Mouse (Mus musculus) midbrain, postnatal 0 days (tissue): ENCODE measurements around the gene Dnajb1. TPM values are rescaled to one million over a fixed set of nuclear protein-coding genes. Genes with fewer than 3 reads are reported as not detected.

Source experiments
- ATAC-seq: fragments of 200-750 bp; cut with Nextera tagmentation; 2 replicates; pipeline ENCODE4 v1.8.0; 2017; ENCODE audit warnings: moderate number of reproducible peaks, mild to moderate bottlenecking, moderate TSS enrichment, moderate library complexity; ENCODE audit not compliant: low FRiP score
- DNase-seq: peaks from one replicate; pipeline ENCODE4 v3.0.0-alpha.2; 2015; ENCODE audit warnings: low spot score
- H3K27ac ChIP-seq: fragments of 300-500 bp; sonication (generic); 2 replicates; pipeline ENCODE4 v1.5.1; 2014; ENCODE audit warnings: low read depth, mild to moderate bottlenecking, low read length, mixed read lengths
- H3K27me3 ChIP-seq: fragments of 300-500 bp; sonication (generic); 2 replicates; pipeline ENCODE4 v1.6.1; 2014; ENCODE audit warnings: low read length, control low read depth, mixed read lengths; ENCODE audit not compliant: insufficient read depth
- H3K36me3 ChIP-seq: fragments of 300-500 bp; sonication (generic); 2 replicates; pipeline ENCODE4 v1.6.1; 2014; ENCODE audit warnings: low read length, control low read depth, mixed read lengths; ENCODE audit not compliant: insufficient read depth
- H3K4me1 ChIP-seq: fragments of 300-500 bp; sonication (generic); 2 replicates; pipeline ENCODE4 v1.6.1; 2014; ENCODE audit warnings: mild to moderate bottlenecking, control low read depth, antibody characterized with exemption, low read length, mixed read lengths; ENCODE audit not compliant: insufficient read depth
- H3K4me2 ChIP-seq: fragments of 300-500 bp; sonication (generic); 2 replicates; pipeline ENCODE4 v1.6.1; 2014; ENCODE audit warnings: low read depth, mild to moderate bottlenecking, low read length, mixed read lengths; ENCODE audit not compliant: poor library complexity, severe bottlenecking
- H3K4me3 ChIP-seq: fragments of 300-500 bp; sonication (generic); 2 replicates; pipeline ENCODE4 v1.5.1; 2014; ENCODE audit warnings: low read depth, mild to moderate bottlenecking, low read length, moderate library complexity
- H3K9ac ChIP-seq: fragments of 300-500 bp; sonication (generic); replicated peaks from 2 replicates; pipeline ENCODE4 v1.6.1; 2014; ENCODE audit warnings: mild to moderate bottlenecking, low read length, moderate library complexity, mixed read lengths; ENCODE audit not compliant: poor library complexity, severe bottlenecking
- H3K9me3 ChIP-seq: fragments of 300-500 bp; sonication (generic); 2 replicates; pipeline ENCODE4 v1.6.1; 2016; ENCODE audit warnings: low read length, control low read depth
- CTCF ChIP-seq: IDR thresholded peaks from 2 replicates; pipeline ENCODE4 v1.5.1; 2016; ENCODE audit warnings: antibody characterized with exemption, mild to moderate bottlenecking
- WGBS: fragments of 180-500 bp; shearing (Covaris S2); extraction: QIAGEN DNeasy Blood & Tissue Kit; methylation state at CpG from one replicate; pipeline ENCODE4 v1.1.7; 2014; 5-methylcytosine and 5-hydroxymethylcytosine counted together
- polyA plus RNA-seq: library from polyadenylated mRNA; unstranded; fragments of >200 nt; fragmentation: Nextera tagmentation; extraction: Ambion mirVana; gene quantifications from 2 replicates; pipeline ENCODE4 v1.2.1, GENCODE M21; 2015
- total RNA-seq: library from RNA; depleted of rRNA; stranded (reverse); fragments of >200 nt; gene quantifications from 2 replicates; pipeline ENCODE4 v1.2.3, GENCODE M21; 2014

The Dnajb1 gene
- total and polyA plus RNA-seq, 2 experiments from 2014 or later = 41.0 to 72.4 TPM

DNA sequence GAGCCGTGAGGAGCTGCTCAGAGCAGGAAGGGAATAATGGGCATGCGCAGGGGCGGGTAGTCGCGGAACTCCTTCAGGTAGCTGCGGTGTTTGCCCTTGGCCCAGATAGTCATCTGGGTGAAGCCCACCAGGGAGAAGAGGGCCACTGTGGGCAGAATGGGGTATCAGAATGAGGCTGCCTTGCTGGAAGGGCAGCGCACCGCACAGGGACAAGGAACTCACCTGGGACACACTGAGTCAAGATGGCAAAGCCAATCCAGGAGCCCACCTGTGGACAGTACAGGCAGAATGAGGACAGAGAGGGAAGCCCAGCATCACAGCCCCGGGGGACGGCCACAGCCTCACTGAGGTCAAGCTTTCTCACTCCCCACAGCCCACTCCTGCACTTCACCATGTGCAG is 36.2 kb upstream of the Dnajb1 start:
- no peak overlapping the region for H3K27ac ChIP-seq
- no peak overlapping the region for H3K4me3 ChIP-seq
- H3K9me3 ChIP-seq = no peaks in the 10 kb centered on the region
- peaks cover 41% of the 10 kb centered on the region for H3K36me3 ChIP-seq
- no peak for TF ChIP-seq CTCF
- no peaks in the 10 kb centered on the region for H3K27me3 ChIP-seq
- H3K4me2 ChIP-seq = no peak overlapping the region
- H3K9ac ChIP-seq = no peak overlapping the region
- H3K4me1 ChIP-seq = peaks cover 12% of the 10 kb centered on the region; the same call in 1 of the 2 replicates
- 91% methylated on average over 10 of the region's 10 CpGs for WGBS
- DNase-seq (no peak), ATAC-seq (no peak)

DNA sequence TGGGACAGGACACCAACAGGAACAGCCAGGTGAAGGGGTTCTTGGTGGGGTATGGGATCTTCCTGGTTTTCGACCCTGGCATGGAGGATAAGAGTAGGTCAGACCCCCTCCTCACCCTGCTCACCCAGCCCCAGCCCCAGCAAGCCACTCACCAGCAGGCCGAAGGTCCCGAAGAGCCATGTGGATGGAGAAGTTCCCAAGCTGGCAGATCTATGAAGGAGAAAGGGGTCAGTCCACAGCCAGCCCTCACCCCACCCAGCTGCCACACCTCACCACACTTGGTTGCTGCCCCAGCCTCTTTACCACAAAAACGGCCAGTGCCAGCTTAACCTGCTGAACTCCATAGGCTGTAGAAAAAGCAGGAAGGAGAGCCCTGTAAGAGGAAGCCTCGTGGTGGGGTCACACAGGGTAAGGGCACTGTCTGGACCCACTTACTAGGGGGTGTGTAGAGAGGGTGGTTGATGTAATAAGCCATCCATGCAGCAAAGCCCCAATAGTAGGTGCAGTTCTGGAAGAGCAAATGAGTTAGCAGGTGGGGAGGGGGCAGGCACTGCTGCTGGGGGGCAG is 35.7 kb upstream of the Dnajb1 start:
- DNase-seq (no peak), ATAC-seq (no peak)
- Histone ChIP-seq H3K9me3 (no peaks in the 10 kb centered on the region), H3K4me3 (no peak overlapping the region), H3K27me3 (no peaks in the 10 kb centered on the region), H3K36me3 (peaks cover 41% of the 10 kb centered on the region), H3K27ac (no peak overlapping the region), H3K4me2 (no peak overlapping the region), H3K4me1 (peaks cover 12% of the 10 kb centered on the region; the same call in 1 of the 2 replicates), H3K9ac (no peak overlapping the region)
- TF ChIP-seq CTCF = no peak
- 89% methylated on average over 5 of the region's 5 CpGs for WGBS

DNA sequence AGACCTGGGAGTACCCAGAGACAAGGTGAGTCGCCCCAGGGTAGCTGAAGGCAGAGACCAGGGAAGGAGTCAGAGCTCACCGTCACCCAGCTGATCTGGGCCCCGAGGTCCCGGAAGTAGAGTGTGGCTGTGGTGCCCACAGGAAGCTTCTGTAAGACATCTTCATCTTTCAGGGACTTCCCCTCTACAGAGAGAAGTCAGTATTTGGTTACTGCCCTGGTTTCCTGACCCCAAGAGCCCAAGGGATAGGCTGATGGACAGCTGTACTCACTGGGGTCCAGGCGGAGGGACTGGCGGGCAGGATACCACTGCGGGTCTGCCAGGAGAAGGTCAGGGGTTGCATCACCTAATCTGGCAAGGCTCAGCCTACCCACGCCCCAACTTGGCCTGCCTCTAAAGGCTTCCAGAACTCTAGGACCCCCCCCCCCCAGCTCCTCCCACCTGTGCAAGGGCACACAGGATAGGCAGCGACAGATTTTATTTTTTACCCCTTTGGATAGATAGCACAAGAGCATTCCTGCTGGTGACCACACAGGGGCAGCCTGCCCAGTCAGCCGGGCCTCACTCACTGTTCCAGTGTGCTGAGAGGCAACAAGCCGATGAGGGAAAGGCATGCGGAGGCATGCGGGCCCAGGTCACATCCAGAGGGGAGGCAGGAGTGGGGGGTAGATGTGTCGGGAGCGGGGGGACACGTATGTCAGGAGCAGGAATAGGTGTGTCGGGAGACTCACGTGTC is 34.7 kb upstream of the Dnajb1 start:
- Histone ChIP-seq H3K4me2 (no peak overlapping the region), H3K4me3 (no peak overlapping the region), H3K27me3 (no peaks in the 10 kb centered on the region), H3K9ac (no peak overlapping the region), H3K27ac (no peak overlapping the region), H3K36me3 (peaks cover 41% of the 10 kb centered on the region), H3K9me3 (no peaks in the 10 kb centered on the region), H3K4me1 (peaks cover 4% of the 10 kb centered on the region; the same call in 1 of the 2 replicates)
- 85% methylated on average over 18 of the region's 18 CpGs for WGBS
- no peak for DNase-seq
- TF ChIP-seq CTCF = peak; percentile 37; the same call in 1 of the 2 replicates
- ATAC-seq = no peak

DNA sequence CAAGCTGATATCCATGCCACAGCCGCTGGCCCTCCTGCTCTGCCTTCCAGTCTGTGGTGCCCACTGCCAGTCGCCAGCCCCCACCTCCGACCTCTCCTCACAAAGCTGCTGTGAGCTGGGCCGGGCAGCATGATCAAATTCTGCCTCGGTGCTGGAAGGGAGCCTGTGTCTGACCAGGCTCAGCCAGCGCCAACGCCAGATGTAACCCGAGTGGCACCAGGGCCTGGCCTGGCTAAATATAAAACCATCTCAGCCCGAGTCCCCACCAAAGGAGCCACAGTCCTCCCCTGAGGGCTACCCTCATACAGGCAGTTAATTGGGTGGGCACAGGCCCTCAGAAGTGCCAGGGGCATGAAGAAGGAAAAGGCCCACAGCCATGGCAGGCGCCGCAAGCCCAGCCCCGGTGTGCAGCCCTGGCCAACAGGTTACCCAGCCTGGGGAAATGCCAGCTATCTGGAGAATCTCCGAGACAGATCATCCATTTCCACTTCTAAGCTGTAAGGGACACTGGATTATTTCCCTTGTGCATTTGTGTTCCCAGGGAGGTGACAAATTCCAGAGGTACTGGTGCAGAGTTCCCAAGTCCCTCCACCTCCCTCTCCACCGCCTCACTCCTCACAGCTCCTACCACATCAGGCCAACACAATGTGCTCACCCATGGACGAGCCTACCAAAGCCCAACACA is 33.2 kb upstream of the Dnajb1 start:
- Histone ChIP-seq H3K27me3 (no peaks in the 10 kb centered on the region), H3K4me2 (no peak overlapping the region), H3K9me3 (no peaks in the 10 kb centered on the region), H3K27ac (no peak overlapping the region), H3K9ac (no peak overlapping the region), H3K4me3 (no peak overlapping the region), H3K4me1 (peaks cover 7% of the 10 kb centered on the region; the same call in 1 of the 2 replicates), H3K36me3 (peaks cover 37% of the 10 kb centered on the region)
- no peak for TF ChIP-seq CTCF
- ATAC-seq (no peak), DNase-seq (no peak)
- 88% methylated on average over 15 of the region's 15 CpGs for WGBS

DNA sequence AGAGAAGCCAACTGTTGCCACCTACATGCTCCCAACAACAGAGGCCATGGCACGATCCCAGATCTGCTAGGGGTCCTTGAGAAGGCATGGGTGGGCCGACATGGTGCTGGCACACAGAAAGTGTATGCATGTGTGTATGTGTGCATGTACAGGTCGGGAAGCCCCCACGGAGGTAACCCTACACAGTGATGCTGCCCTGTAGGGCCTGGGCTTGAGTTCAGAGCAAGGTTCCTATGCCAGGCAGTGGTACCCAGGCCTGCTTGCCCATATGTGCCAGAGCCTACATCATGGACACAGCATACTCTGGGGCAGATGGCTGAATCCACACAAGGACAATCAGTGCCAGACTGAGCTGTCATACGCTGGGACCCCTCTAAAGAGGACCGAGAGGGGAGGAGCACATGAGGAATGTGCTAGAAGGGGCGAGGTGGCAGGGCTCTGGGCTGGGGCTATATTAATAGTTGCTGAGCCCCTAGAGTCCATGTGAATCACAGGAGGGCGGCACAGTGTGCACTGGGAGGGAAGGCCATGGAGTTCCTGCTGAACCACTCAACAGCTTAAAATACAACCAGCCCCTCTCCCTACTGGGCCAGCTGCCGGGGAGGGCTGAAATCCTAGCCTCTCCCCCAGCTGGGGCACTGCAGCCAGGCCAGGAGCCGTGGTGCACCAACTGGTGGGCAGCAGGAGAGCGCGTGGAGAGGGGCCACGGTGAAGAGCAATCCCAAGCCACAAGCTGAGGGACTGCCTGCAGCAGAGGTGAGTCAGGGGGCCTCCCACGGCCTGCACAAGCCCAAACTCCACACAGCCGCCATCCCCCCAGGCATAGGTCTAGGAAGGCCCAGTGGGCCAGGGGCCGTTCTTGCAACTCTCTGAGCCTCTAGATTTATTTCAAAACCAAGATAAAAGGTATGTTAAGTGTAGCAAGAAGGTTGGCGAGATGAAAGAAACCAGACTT is 32.2 kb upstream of the Dnajb1 start:
- H3K9ac ChIP-seq = 0 out of 2 replicates have a peak overlapping the region, but pooled peaks have one; percentile 13
- no peak for ATAC-seq
- no peak for TF ChIP-seq CTCF
- no peaks in the 10 kb centered on the region for H3K27me3 ChIP-seq
- H3K4me3 ChIP-seq = no peak overlapping the region
- H3K9me3 ChIP-seq = no peaks in the 10 kb centered on the region
- H3K36me3 ChIP-seq = peaks cover 30% of the 10 kb centered on the region
- peaks cover 7% of the 10 kb centered on the region; the same call in 1 of the 2 replicates for H3K4me1 ChIP-seq
- 80% methylated on average over 17 of the region's 17 CpGs for WGBS
- DNase-seq = no peak
- no peak overlapping the region for H3K4me2 ChIP-seq
- no peak overlapping the region for H3K27ac ChIP-seq
